Mouse (Mus musculus) subcutaneous adipose tissue, adult 2 months (tissue): ENCODE results near the gene Tctn3. TPM values are rescaled to one million over a fixed set of nuclear protein-coding genes. Genes with fewer than 3 reads are reported as not detected.

Source experiments
- polyA plus RNA-seq: library from polyadenylated mRNA; depleted of rRNA; stranded (reverse); fragments of >200 nt; gene quantifications from 2 replicates; pipeline ENCODE4 v1.2.3, GENCODE M21; 2012; ENCODE audit warnings: low replicate concordance; rRNA removed

Gene Tctn3
- polyA plus RNA-seq: 9.0 and 18.6 TPM in 2 replicates

GRCm38 (mm10) chr19:40611830-40612506, at the start of gene Tctn3, which contains the start of gene Entpd1:
Gene Tctn3 (minus strand): TSS chr19:40612233.
Gene Entpd1 (plus strand): TSS chr19:40612366.

GRCm38 (mm10) chr19:40588293-40588654, 23.8 kb downstream of the Tctn3 start, which contains the start of gene Aldh18a1:
Gene Aldh18a1 (minus strand): TSS chr19:40588463.

Other genes with a start within 250 kb of the Tctn3 start
- 95.6 and 213 TPM in 2 replicates for gene Sorbs1, start 98.5 kb downstream of the Tctn3 start, polyA plus RNA-seq
- gene Aldh18a1, start 23.8 kb downstream of the Tctn3 start, polyA plus RNA-seq: 13.1 and 68.6 TPM in 2 replicates
- gene Entpd1, start 133 bp upstream of the Tctn3 start, polyA plus RNA-seq: 20.9 and 51.8 TPM in 2 replicates
- 0.01 TPM in 1 of 2 replicates, not detected in the other for gene Cc2d2b, start 136.5 kb upstream of the Tctn3 start, polyA plus RNA-seq
- gene Ccnj, start 219.0 kb upstream of the Tctn3 start, polyA plus RNA-seq: 5.3 and 8.0 TPM in 2 replicates